Mouse (Mus musculus): ENCODE measurements at regions not wholly inside any gene's neighbourhood (a gene's known extent, or its start where the extent isn't known, plus 50 kb on each side); places are given as distances from the start of the nearest gene placed in this dataset.

DNA sequence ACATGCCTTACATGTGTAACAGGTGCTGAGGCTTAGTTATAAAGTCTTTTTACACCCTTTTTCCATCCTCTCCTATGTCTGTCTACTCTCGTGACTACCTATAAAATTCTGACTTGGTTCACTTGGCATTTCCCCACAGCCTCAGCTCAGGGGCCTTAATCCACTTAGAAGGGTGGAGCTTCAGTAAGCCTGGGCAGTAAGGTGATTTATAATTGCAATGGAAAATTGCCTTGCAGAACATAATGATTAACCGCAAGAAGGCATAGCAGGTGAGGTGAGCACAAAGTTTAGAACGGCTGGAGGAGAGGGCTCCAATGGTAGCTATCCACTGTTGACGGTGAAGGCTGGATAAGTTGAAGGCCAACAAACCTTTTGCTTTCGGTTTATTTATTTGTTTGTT, 278.1 kb upstream of the Jarid2 start:
- H3K4me3 ChIP-seq: no peak overlapping the region
- no peaks in the 10 kb centered on the region for H3K27me3 ChIP-seq
- peaks cover 28% of the 10 kb centered on the region for H3K4me1 ChIP-seq
- H3K9me3 ChIP-seq: 0 out of 2 replicates have a peak, but pooled peaks cover 2% of the 10 kb centered on the region
- no peak overlapping the region for H3K4me2 ChIP-seq (replicated peaks)
- ATAC-seq (ENCODE audit: low FRiP score, low read depth): peak; percentile 69
- H3K27ac ChIP-seq: no peak overlapping the region
- 58% methylated on average over 5 of the region's 5 CpGs for WGBS
- H3K9ac ChIP-seq: no peak overlapping the region
- H3K36me3 ChIP-seq: no peaks in the 10 kb centered on the region

DNA sequence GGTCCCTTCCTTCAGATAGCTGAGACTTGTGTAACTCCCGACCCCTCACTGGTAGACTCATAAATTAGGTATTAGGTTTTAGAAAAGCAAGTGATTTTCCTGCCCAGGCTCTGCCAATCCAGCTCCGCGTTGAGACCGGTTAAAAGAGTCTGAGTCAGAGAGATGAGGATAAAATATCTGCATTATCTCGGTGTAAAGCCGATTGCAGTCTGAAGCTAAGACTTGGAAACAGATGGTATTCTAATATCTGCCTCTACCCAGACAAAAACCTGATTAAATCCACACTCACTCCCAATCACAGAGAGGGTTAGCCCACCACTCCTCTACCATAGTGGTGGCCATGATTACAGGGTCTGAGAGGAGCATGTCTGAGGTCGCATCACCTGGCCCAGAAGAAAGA, 276.1 kb upstream of the Jarid2 start:
- Histone ChIP-seq H3K4me3 (no peak overlapping the region), H3K4me1 (peaks cover 28% of the 10 kb centered on the region), H3K27ac (no peak overlapping the region), H3K27me3 (no peaks in the 10 kb centered on the region), H3K9me3 (0 out of 2 replicates have a peak, but pooled peaks cover 2% of the 10 kb centered on the region), H3K9ac (no peak overlapping the region), H3K4me2 (replicated peaks) (no peak overlapping the region), H3K36me3 (no peaks in the 10 kb centered on the region)
- 61% methylated on average over 7 of the region's 7 CpGs for WGBS
- ATAC-seq (ENCODE audit: low FRiP score, low read depth): no peak

DNA sequence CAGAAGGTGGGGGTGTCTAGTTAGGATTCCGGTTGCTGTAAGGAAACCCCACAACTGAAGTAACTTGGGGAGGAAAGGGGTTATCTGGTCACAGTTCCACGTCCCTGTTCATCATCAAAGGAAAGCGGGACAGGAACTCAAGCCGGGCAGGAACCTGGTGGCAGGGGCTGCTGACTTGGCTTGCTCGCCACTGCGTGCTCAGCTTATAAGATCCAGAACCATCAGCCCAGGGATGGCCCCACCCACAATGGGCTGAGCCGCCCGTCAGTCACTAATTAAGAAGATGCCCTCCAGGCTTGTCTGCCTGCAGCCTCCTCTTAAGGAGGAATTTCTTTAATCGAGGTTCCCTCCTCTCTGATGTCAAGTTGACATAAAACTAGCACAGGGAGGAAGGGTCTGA, 275.1 kb upstream of the Jarid2 start:
- Histone ChIP-seq H3K9me3 (no peaks in the 10 kb centered on the region), H3K4me2 (replicated peaks) (no peak overlapping the region), H3K9ac (no peak overlapping the region)

DNA sequence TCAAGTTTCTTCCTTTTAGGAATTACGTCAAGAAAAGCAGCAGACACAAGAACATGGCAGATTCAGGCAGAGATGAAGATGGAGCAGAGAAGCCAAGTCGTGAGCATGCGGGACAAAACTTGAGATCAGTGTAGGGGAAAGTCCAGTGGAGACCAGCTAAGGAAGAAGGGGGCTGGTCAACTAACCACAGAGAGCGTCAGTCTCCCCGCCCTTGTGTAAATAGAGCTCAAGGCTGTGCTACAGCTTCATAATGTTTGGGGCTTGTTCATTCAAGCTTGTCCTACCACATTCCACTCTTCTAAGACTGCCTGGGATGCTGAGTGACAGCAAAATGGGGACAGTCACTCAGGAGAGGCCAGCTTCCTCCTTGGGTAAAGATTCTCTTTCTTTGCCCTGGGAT, 274.1 kb upstream of the Jarid2 start:
- ATAC-seq (ENCODE audit: low FRiP score, low read depth): no peak
- no peak overlapping the region for H3K9ac ChIP-seq
- no peak overlapping the region for H3K4me2 ChIP-seq (replicated peaks)
- no peaks in the 10 kb centered on the region for H3K27me3 ChIP-seq
- no peaks in the 10 kb centered on the region for H3K9me3 ChIP-seq
- H3K27ac ChIP-seq: no peak overlapping the region
- no peak overlapping the region for H3K4me3 ChIP-seq
- H3K4me1 ChIP-seq: peaks cover 28% of the 10 kb centered on the region
- WGBS: 81% methylated on average over 5 of the region's 5 CpGs
- H3K36me3 ChIP-seq: no peaks in the 10 kb centered on the region

More for the DNA sequence above, 275.1 kb upstream of the Jarid2 start:
- Histone ChIP-seq H3K27me3 (no peaks in the 10 kb centered on the region), H3K4me3 (no peak overlapping the region), H3K36me3 (no peaks in the 10 kb centered on the region), H3K4me1 (peaks cover 28% of the 10 kb centered on the region), H3K27ac (no peak overlapping the region)
- 34% methylated on average over 9 of the region's 9 CpGs for WGBS
- no peak for ATAC-seq (ENCODE audit: low FRiP score, low read depth)

DNA sequence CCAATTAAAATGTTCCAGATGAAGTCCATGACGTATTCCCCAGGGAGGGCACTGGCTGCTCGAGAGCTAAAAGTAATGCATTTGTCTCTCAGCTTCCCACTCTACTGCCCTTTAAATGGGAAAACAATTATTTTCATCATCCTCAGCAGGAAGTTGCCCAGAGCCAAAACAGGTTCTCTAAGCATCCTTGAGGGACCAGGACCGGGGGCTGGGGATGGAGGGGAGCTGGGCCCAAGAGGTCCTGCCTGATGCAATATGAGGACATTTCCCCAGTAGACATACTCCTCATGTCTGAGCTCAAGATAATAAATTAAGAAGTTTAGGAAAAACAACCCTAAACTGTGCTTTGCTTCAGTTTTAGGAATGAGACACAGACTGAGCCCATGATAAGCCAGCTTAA, 270.5 kb upstream of the Jarid2 start:
- no peak for ATAC-seq (ENCODE audit: low FRiP score, low read depth)
- 53% methylated on average over 3 of the region's 3 CpGs for WGBS
- H3K4me2 ChIP-seq (replicated peaks): no peak overlapping the region

DNA sequence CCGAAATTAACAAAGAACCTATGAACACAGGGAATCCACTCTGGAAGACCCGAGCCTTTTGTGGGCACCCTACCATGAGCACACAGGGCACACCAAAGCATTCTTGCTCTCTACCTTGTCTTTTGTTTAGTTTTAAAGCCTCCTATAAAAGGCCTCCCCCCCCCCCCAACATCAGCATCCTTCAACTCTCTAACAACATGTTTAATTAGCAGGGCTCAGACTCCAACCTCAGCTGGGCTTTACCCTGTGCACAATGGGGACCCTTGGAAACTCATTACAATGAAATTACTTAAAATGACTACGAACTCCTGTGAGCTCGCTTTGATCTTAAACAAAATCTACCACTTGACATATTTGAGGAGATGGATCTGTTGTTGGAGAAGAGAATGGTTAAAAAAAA, 270.1 kb upstream of the Jarid2 start:
- Histone ChIP-seq H3K27ac (no peak overlapping the region), H3K4me1 (peaks cover 8% of the 10 kb centered on the region), H3K4me3 (no peak overlapping the region), H3K9me3 (0 out of 2 replicates have a peak, but pooled peaks cover 3% of the 10 kb centered on the region), H3K9ac (no peak overlapping the region), H3K27me3 (no peaks in the 10 kb centered on the region), H3K36me3 (no peaks in the 10 kb centered on the region), H3K4me2 (replicated peaks) (no peak overlapping the region)
- 46% methylated on average over 4 of the region's 4 CpGs for WGBS
- ATAC-seq (ENCODE audit: low FRiP score, low read depth): no peak

More for the DNA sequence above, 270.5 kb upstream of the Jarid2 start:
- H3K4me3 ChIP-seq: no peak overlapping the region
- H3K9me3 ChIP-seq: 0 out of 2 replicates have a peak, but pooled peaks cover 3% of the 10 kb centered on the region
- H3K9ac ChIP-seq: no peak overlapping the region
- H3K4me1 ChIP-seq: peaks cover 8% of the 10 kb centered on the region
- no peak overlapping the region for H3K27ac ChIP-seq
- H3K36me3 ChIP-seq: no peaks in the 10 kb centered on the region
- no peaks in the 10 kb centered on the region for H3K27me3 ChIP-seq

DNA sequence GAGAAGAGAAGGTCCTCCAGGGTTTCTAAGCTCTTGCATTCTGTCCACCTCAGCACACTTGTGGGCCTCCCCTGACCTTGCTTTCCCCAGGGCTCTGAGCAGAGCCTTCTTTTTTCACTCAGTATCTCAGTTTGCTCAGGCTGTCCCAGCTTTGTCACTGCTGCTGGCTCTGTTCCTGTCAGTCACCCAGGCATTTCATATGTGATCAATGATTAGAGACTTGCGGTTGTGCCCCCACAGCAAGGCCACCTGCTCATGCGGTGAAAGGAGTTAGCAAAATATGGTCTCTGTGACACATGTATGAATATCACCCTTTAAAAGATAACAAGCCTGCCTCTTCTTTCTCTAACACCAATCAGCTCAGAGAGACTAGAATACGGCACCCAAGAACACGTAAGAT, 265.6 kb upstream of the Jarid2 start:
- no peak overlapping the region for H3K4me2 ChIP-seq (replicated peaks)
- H3K9me3 ChIP-seq: 0 out of 2 replicates have a peak, but pooled peaks cover 3% of the 10 kb centered on the region
- ATAC-seq (ENCODE audit: low FRiP score, low read depth): no peak
- H3K4me1 ChIP-seq: 0 out of 2 replicates have a peak, but pooled peaks cover 4% of the 10 kb centered on the region
- no peak overlapping the region for H3K27ac ChIP-seq
- H3K27me3 ChIP-seq: no peaks in the 10 kb centered on the region
- H3K36me3 ChIP-seq: no peaks in the 10 kb centered on the region
- no peak overlapping the region for H3K9ac ChIP-seq
- no peak overlapping the region for H3K4me3 ChIP-seq
- 92% methylated on average over 4 of the region's 4 CpGs for WGBS

DNA sequence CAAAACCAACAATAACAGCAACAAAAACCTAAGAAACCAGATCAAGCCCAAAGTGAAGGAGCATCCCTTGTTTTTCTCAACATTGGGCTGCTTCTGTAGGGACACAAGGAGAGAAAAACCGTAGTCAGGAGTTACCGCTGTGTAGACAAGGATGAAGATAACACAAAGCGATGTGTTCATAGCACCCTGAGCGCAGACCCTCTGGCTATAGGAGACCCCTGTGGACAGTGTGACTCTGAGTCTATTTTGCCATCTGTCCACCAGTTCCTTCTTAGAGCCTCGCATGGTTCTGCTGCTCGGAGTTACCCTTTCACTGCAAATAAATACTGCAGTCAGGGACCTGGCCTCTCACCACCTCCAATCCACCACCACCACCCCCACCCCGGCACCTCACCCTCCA, 263.7 kb upstream of the Jarid2 start:
- Histone ChIP-seq H3K36me3 (no peaks in the 10 kb centered on the region), H3K4me1 (peaks cover 14% of the 10 kb centered on the region; the same call in 1 of the 2 replicates), H3K27me3 (no peaks in the 10 kb centered on the region), H3K4me3 (no peak overlapping the region), H3K9me3 (0 out of 2 replicates have a peak, but pooled peaks cover 3% of the 10 kb centered on the region), H3K4me2 (replicated peaks) (no peak overlapping the region), H3K27ac (no peak overlapping the region), H3K9ac (no peak overlapping the region)
- no peak for ATAC-seq (ENCODE audit: low FRiP score, low read depth)
- WGBS: 76% methylated on average over 7 of the region's 7 CpGs

DNA sequence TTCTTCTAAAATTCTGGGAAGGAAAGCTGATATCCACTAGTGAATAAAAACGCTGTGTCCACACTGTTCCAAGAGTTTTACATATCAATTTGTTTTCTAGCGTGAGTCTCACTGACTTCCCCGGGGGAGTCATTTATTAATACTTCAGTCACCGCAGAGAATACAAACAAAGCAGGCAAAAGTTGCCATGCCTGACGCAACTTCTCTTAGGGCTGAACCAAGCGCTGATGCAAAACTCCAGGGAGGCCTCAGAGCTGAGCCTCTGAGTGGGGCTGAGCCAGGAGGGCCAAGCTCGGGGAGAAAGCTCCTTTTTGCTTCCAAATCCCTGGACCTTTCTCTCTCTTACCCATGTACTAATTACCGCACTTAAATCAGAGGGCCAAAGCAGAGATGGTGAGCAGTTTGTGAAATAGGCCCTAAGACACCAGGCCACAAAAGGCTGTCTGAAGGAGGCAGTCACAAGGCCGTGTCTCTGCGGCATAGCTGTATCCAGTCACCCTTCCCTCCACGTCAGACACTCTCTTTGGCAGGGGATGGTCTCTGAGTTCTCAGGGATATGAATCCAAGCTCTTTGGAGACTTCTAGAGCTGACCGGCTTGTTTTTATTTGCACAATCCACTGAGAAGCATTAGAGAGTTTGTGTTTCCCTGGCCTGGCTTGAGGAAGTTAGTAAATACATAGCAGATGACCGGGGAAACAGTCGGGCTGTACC, 260.2 kb upstream of the Jarid2 start:
- H3K27ac ChIP-seq: peak overlapping the region; percentile 8; the same call in 1 of the 2 replicates
- no peak for ATAC-seq (ENCODE audit: low FRiP score, low read depth)
- WGBS: 58% methylated on average over 14 of the region's 14 CpGs

DNA sequence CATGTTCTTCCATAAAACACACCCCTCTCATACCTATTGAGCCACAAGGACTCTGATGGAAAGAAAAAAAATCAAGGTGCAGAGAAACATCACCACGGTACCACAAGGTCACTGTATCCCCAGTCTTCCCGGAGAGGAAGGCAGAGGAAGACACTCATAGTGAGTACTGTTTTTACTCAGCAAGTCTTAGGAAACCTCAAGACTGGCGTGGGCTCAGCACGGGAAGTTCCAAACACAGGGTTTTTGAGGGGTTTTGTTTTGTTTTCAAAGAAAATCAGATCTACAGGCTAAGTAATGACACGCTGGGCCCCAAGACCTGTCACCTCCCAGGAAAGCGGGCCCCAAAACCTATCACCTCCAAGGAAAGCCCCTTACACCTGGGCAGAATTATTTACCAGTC, 259.6 kb upstream of the Jarid2 start:
- 79% methylated on average over 6 of the region's 6 CpGs for WGBS
- no peaks in the 10 kb centered on the region for H3K36me3 ChIP-seq
- no peak for ATAC-seq (ENCODE audit: low FRiP score, low read depth)
- no peaks in the 10 kb centered on the region for H3K27me3 ChIP-seq
- no peaks in the 10 kb centered on the region for H3K9me3 ChIP-seq
- H3K4me2 ChIP-seq (replicated peaks): no peak overlapping the region
- peaks cover 21% of the 10 kb centered on the region for H3K4me1 ChIP-seq
- peak overlapping the region; percentile 8; the same call in 1 of the 2 replicates for H3K27ac ChIP-seq
- no peak overlapping the region for H3K4me3 ChIP-seq
- no peak overlapping the region for H3K9ac ChIP-seq

More for the DNA sequence above, 260.2 kb upstream of the Jarid2 start:
- no peaks in the 10 kb centered on the region for H3K36me3 ChIP-seq
- peaks cover 21% of the 10 kb centered on the region for H3K4me1 ChIP-seq
- no peak overlapping the region for H3K9ac ChIP-seq
- H3K4me3 ChIP-seq: no peak overlapping the region
- no peaks in the 10 kb centered on the region for H3K27me3 ChIP-seq
- no peaks in the 10 kb centered on the region for H3K9me3 ChIP-seq
- H3K4me2 ChIP-seq (replicated peaks): no peak overlapping the region

DNA sequence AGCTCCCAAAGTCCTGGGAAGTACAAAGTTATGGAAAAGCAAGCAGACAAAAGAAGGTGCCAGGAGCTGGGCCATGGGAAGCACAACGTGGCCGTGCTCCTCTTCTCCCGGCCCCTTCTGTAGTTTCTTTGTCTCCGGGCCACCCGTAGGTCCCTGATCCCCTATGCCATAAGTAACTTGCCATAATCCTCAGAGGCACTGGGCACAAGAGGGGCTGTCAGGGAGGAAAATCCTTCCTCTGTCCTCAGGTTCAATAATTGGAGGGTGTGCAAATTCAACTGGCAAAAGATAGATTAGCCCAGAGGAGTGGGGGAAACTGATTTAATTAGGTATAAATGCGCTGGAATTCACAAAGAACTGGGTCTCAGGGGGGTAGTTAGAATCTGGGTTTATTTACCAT, 256.1 kb upstream of the Jarid2 start:
- H3K36me3 ChIP-seq: no peaks in the 10 kb centered on the region
- H3K9ac ChIP-seq: no peak overlapping the region
- ATAC-seq (ENCODE audit: low FRiP score, low read depth): no peak
- H3K4me1 ChIP-seq: peaks cover 27% of the 10 kb centered on the region
- no peak overlapping the region for H3K27ac ChIP-seq
- WGBS: 44% methylated on average over 6 of the region's 6 CpGs
- no peak overlapping the region for H3K4me2 ChIP-seq (replicated peaks)
- H3K4me3 ChIP-seq: no peak overlapping the region
- no peaks in the 10 kb centered on the region for H3K27me3 ChIP-seq
- H3K9me3 ChIP-seq: no peaks in the 10 kb centered on the region

DNA sequence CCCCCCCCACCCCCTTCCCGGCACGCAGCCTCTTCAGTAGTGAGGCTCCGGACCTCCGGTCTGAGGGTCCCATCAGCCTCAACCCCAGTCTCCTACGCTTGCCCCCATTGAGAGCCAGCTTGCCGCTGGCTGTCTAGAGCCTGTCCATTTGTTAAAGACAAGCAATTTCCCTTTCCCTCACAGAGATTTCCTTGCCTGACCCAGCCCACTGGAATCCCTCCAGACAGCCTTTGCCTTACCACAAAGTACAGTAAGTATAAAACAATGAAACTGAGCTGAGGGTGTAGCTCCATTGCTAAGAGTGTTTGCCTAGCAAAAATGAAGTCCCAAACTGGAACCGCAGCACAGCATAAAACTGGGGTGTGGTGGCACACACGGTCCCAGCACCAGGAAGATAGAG, 252.4 kb upstream of the Jarid2 start:
- ATAC-seq (ENCODE audit: low FRiP score, low read depth): no peak
- no peaks in the 10 kb centered on the region for H3K9me3 ChIP-seq
- 0 out of 2 replicates have a peak overlapping the region, but pooled peaks have one; percentile 39 for H3K27ac ChIP-seq
- WGBS: 49% methylated on average over 8 of the region's 8 CpGs
- H3K4me3 ChIP-seq: no peak overlapping the region
- no peak overlapping the region for H3K9ac ChIP-seq
- peaks cover 28% of the 10 kb centered on the region for H3K4me1 ChIP-seq
- no peaks in the 10 kb centered on the region for H3K27me3 ChIP-seq
- H3K4me2 ChIP-seq (replicated peaks): 0 out of 2 replicates have a peak overlapping the region, but pooled peaks have one; percentile 32
- H3K36me3 ChIP-seq: no peaks in the 10 kb centered on the region

DNA sequence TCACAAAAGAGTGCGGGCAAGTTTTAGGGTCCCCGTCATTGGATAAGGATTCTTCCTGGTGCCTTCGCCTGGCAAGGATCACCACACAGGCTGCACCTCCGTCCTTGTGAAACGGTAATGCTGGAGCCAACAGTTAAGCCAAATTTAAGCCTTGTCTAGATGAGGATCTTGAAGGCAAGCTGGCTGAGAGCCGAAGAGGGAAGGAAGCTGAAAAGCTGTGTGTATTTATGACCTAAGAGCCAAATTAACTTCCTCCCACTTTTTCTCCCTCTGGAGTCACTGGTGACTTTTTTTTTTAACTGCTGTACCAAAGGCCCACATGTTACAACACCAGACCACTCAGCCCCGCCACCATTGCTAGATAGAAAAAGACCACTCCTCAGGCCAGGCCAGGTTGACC, 249.1 kb upstream of the Jarid2 start:
- no peak for ATAC-seq (ENCODE audit: low FRiP score, low read depth)
- Histone ChIP-seq H3K27ac (no peak overlapping the region), H3K9me3 (no peaks in the 10 kb centered on the region), H3K27me3 (no peaks in the 10 kb centered on the region), H3K4me3 (no peak overlapping the region), H3K9ac (no peak overlapping the region), H3K4me2 (replicated peaks) (no peak overlapping the region), H3K36me3 (no peaks in the 10 kb centered on the region), H3K4me1 (peaks cover 33% of the 10 kb centered on the region)
- WGBS: 67% methylated on average over 7 of the region's 7 CpGs
